Mouse (Mus musculus): ENCODE measurements around the gene Lgals3bp. TPM values are rescaled to one million over a fixed set of nuclear protein-coding genes. Genes with fewer than 3 reads are reported as not detected.
A peak's percentile ranks its signal among the peaks of the same experiment; 100 is the strongest.

The Lgals3bp gene
- polyA plus RNA-seq, 1 experiment from 2014 or later, result 13.0 TPM

- peaks cover 45% of the 10 kb centered on the region for H3K4me1 ChIP-seq (ENCODE audit: control insufficient read depth, insufficient read depth, low read length)
- ATAC-seq (ENCODE audit: low FRiP score, low TSS enrichment), result no peak
- WGBS, result 35% methylated on average over 3 of the region's 3 CpGs
- no peak overlapping the region for H3K27ac ChIP-seq (ENCODE audit: low read depth, low read length)
- H3K9ac ChIP-seq (ENCODE audit: low read depth, low read length), result no peak overlapping the region
- no peaks in the 10 kb centered on the region for H3K27me3 ChIP-seq (ENCODE audit: control insufficient read depth, insufficient read depth, low read length)
- H3K9me3 ChIP-seq (ENCODE audit: control insufficient read depth, low read length), result no peaks in the 10 kb centered on the region
- no peak overlapping the region; the same call in 1 of the 2 replicates for H3K4me3 ChIP-seq (ENCODE audit: low read length)
- H3K36me3 ChIP-seq (ENCODE audit: control insufficient read depth, insufficient read depth, low read length), result no peaks in the 10 kb centered on the region
- peak overlapping the region; percentile 46 for H3K4me2 ChIP-seq (replicated peaks; ENCODE audit: low read depth, low read length)
Measured at GRCm38 (mm10) chr11:118427266-118427779, 25.4 kb upstream of the Lgals3bp start.

DNA sequence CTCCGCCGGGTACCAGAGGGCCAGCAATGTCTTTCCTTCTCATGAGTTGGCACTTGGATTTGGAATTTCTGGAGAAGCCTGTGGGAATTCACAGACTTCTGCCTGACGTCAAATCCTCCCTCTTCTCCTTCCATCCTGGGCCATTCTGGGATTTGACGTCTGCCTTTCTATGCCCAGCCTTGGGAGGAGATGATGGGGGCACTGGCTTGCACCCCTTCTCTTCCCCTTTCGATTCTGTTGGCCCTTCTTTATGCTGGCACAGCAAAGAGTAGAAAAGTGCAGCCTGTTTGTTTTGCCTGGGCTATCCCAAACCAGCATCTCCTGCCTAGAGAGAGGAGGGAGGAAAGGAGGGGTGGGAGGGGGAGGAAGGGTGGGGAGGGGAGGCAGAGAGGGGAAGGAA is 24.9 kb upstream of the Lgals3bp start:
- no peak overlapping the region for H3K4me2 ChIP-seq (replicated peaks; ENCODE audit: low read depth, low read length)
- H3K27ac ChIP-seq (ENCODE audit: low read depth, low read length), result no peak overlapping the region
- no peak overlapping the region for H3K9ac ChIP-seq (ENCODE audit: low read depth, low read length)
- WGBS, result 73% methylated on average over 5 of the region's 5 CpGs
- no peaks in the 10 kb centered on the region for H3K27me3 ChIP-seq (ENCODE audit: control insufficient read depth, insufficient read depth, low read length)
- no peaks in the 10 kb centered on the region for H3K9me3 ChIP-seq (ENCODE audit: control insufficient read depth, low read length)
- H3K4me3 ChIP-seq (ENCODE audit: low read length), result no peak overlapping the region
- H3K4me1 ChIP-seq (ENCODE audit: control insufficient read depth, insufficient read depth, low read length), result peaks cover 45% of the 10 kb centered on the region
- no peak for ATAC-seq (ENCODE audit: low FRiP score, low TSS enrichment)
- H3K36me3 ChIP-seq (ENCODE audit: control insufficient read depth, insufficient read depth, low read length), result no peaks in the 10 kb centered on the region

- no peak for ATAC-seq (ENCODE audit: low FRiP score, low TSS enrichment)
- H3K27me3 ChIP-seq (ENCODE audit: control insufficient read depth, insufficient read depth, low read length), result no peaks in the 10 kb centered on the region
- H3K9me3 ChIP-seq (ENCODE audit: control insufficient read depth, low read length), result no peaks in the 10 kb centered on the region
- H3K4me1 ChIP-seq (ENCODE audit: control insufficient read depth, insufficient read depth, low read length), result peaks cover 34% of the 10 kb centered on the region
- no peak overlapping the region for H3K4me2 ChIP-seq (replicated peaks; ENCODE audit: low read depth, low read length)
- H3K4me3 ChIP-seq (ENCODE audit: low read length), result no peak overlapping the region
- no peak overlapping the region for H3K9ac ChIP-seq (ENCODE audit: low read depth, low read length)
- no peaks in the 10 kb centered on the region for H3K36me3 ChIP-seq (ENCODE audit: control insufficient read depth, insufficient read depth, low read length)
- WGBS, result 38% methylated on average over 13 of the region's 13 CpGs
- no peak overlapping the region for H3K27ac ChIP-seq (ENCODE audit: low read depth, low read length)
Measured at GRCm38 (mm10) chr11:118424621-118425335, 22.9 kb upstream of the Lgals3bp start.

DNA sequence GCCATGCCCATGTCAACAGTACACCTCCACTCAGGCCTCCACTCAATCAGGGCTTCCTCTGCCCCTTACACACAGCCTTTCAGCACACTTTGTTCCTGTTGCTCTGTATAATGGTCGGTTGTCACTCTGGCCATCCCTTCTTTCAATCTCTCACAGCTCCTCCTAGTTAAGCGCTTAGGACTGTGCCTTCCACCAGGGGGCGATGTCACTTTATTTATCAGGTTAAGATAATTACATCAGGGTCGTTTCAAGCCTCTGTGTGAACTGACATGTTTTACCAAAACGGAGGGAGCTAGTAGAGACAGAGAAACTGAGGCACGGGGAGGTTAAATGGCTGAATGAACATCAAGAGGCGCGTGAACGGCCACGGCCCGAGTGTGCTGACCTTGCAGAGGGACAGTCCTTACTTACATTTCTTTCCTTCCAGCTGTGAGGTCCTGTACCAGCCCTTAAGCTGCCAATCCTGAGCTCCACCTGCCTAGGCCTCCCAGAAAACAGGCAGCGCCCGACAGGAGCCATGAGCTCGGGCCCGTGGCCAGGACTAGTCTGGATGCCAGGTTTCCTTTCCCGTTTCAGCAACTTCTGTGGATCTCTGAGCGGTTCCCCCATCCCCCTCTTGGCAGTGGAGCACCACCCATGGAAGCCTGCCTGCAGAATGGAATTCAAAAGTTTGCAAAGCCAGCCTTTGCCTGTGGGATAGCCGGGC is 21.5 kb upstream of the Lgals3bp start:
- H3K9me3 ChIP-seq (ENCODE audit: control insufficient read depth, low read length), result no peaks in the 10 kb centered on the region
- 8% methylated on average over 18 of the region's 18 CpGs for WGBS
- peaks cover 23% of the 10 kb centered on the region for H3K4me1 ChIP-seq (ENCODE audit: control insufficient read depth, insufficient read depth, low read length)
- peak overlapping the region; percentile 28 for H3K4me2 ChIP-seq (replicated peaks; ENCODE audit: low read depth, low read length)
- H3K4me3 ChIP-seq (ENCODE audit: low read length), result 0 out of 2 replicates have a peak overlapping the region, but pooled peaks have one; percentile 2
- no peaks in the 10 kb centered on the region for H3K27me3 ChIP-seq (ENCODE audit: control insufficient read depth, insufficient read depth, low read length)
- no peak overlapping the region; the same call in 1 of the 2 replicates for H3K9ac ChIP-seq (ENCODE audit: low read depth, low read length)
- no peaks in the 10 kb centered on the region for H3K36me3 ChIP-seq (ENCODE audit: control insufficient read depth, insufficient read depth, low read length)
- ATAC-seq (ENCODE audit: low FRiP score, low TSS enrichment), result no peak
- no peak overlapping the region for H3K27ac ChIP-seq (ENCODE audit: low read depth, low read length)

DNA sequence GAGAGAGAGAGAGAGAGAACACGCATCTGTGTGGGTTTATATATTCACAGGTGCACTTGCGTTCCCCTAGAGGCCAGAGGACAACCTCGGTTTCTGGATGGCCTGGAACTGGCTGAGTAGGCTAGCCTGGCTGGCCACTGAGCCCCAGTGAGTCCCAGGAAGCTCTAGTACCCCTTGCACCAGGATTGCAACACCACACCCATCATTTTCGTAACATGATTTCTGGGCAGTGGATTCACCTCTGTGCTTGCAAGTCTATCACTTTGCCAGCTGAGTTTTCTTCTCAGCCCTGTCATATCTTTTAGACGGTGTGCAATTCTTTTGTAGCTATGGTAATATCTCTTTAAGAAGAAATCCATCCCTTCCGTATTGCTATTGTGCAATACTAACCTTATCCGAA is 18.4 kb upstream of the Lgals3bp start:
- H3K4me3 ChIP-seq (ENCODE audit: low read length), result no peak overlapping the region
- H3K4me1 ChIP-seq (ENCODE audit: control insufficient read depth, insufficient read depth, low read length), result peaks cover 19% of the 10 kb centered on the region
- H3K27ac ChIP-seq (ENCODE audit: low read depth, low read length), result no peak overlapping the region
- H3K36me3 ChIP-seq (ENCODE audit: control insufficient read depth, insufficient read depth, low read length), result peaks cover 5% of the 10 kb centered on the region
- WGBS, result 77% methylated on average over 7 of the region's 7 CpGs
- ATAC-seq (ENCODE audit: low FRiP score, low TSS enrichment), result no peak
- no peaks in the 10 kb centered on the region for H3K9me3 ChIP-seq (ENCODE audit: control insufficient read depth, low read length)
- no peak overlapping the region for H3K4me2 ChIP-seq (replicated peaks; ENCODE audit: low read depth, low read length)
- H3K9ac ChIP-seq (ENCODE audit: low read depth, low read length), result no peak overlapping the region
- no peaks in the 10 kb centered on the region for H3K27me3 ChIP-seq (ENCODE audit: control insufficient read depth, insufficient read depth, low read length)

GRCm38 (mm10) chr11:118418834-118419504 is 17.1 kb upstream of the Lgals3bp start, which contains the start of gene Cant1:
TSS of gene Cant1 (minus strand) at chr11:118419086.
- no peak within 1 kb of the TSS; the same call in 1 of the 2 replicates for H3K27ac ChIP-seq (ENCODE audit: low read depth, low read length)
- H3K4me2 ChIP-seq (replicated peaks; ENCODE audit: low read depth, low read length), result peak within 1 kb of the TSS; percentile 66
- WGBS, result under 1% methylated on average over 47 of the region's 50 CpGs
- H3K4me3 ChIP-seq (ENCODE audit: low read length), result peak within 1 kb of the TSS; percentile 78
- H3K4me1 ChIP-seq (ENCODE audit: control insufficient read depth, insufficient read depth, low read length), result peaks cover 15% of the 10 kb centered on the region
- H3K9me3 ChIP-seq (ENCODE audit: control insufficient read depth, low read length), result no peaks in the 10 kb centered on the region
- H3K9ac ChIP-seq (ENCODE audit: low read depth, low read length), result peak within 1 kb of the TSS; percentile 89
- ATAC-seq (ENCODE audit: low FRiP score, low TSS enrichment), result peak; percentile 95
- peaks cover 16% of the 10 kb centered on the region for H3K36me3 ChIP-seq (ENCODE audit: control insufficient read depth, insufficient read depth, low read length)
- H3K27me3 ChIP-seq (ENCODE audit: control insufficient read depth, insufficient read depth, low read length), result no peaks in the 10 kb centered on the region

DNA sequence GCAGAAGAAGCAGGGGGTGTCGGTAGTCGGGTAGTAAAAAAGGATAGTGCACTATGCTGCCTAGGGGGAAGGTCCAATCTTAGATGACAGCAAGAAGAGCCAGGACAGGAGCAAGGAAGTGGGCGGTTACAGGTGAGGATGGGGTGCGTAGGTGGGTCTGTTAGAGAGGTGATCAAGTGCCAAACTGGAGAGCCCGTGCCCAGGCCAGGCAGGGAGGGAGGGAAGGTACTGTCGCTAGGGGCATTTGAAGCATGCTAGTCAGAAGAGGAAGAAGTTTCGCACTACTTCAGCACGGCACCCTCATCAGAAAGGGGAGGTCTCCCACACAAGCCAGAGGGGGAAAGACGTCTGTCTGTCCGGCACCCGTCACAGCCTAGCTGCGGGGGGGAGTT is 16.5 kb upstream of the Lgals3bp start:
- Histone ChIP-seq H3K9ac (ENCODE audit: low read depth, low read length) (peak overlapping the region; percentile 89), H3K9me3 (ENCODE audit: control insufficient read depth, low read length) (no peaks in the 10 kb centered on the region), H3K27me3 (ENCODE audit: control insufficient read depth, insufficient read depth, low read length) (no peaks in the 10 kb centered on the region), H3K4me3 (ENCODE audit: low read length) (peak overlapping the region; percentile 78), H3K4me2 (replicated peaks; ENCODE audit: low read depth, low read length) (peak overlapping the region; percentile 66), H3K27ac (ENCODE audit: low read depth, low read length) (no peak overlapping the region; the same call in 1 of the 2 replicates), H3K36me3 (ENCODE audit: control insufficient read depth, insufficient read depth, low read length) (peaks cover 16% of the 10 kb centered on the region), H3K4me1 (ENCODE audit: control insufficient read depth, insufficient read depth, low read length) (peaks cover 12% of the 10 kb centered on the region)
- ATAC-seq (ENCODE audit: low FRiP score, low TSS enrichment), result no peak
- WGBS, result 6% methylated on average over 12 of the region's 12 CpGs

- Histone ChIP-seq H3K4me2 (replicated peaks; ENCODE audit: low read depth, low read length) (peak overlapping the region; percentile 66; the same call in 1 of the 2 replicates), H3K27me3 (ENCODE audit: control insufficient read depth, insufficient read depth, low read length) (no peaks in the 10 kb centered on the region), H3K4me1 (ENCODE audit: control insufficient read depth, insufficient read depth, low read length) (peaks cover 12% of the 10 kb centered on the region), H3K9me3 (ENCODE audit: control insufficient read depth, low read length) (no peaks in the 10 kb centered on the region), H3K4me3 (ENCODE audit: low read length) (no peak overlapping the region), H3K36me3 (ENCODE audit: control insufficient read depth, insufficient read depth, low read length) (peaks cover 16% of the 10 kb centered on the region), H3K27ac (ENCODE audit: low read depth, low read length) (no peak overlapping the region), H3K9ac (ENCODE audit: low read depth, low read length) (peak overlapping the region; percentile 89; the same call in 1 of the 2 replicates)
- 89% methylated on average over 9 of the region's 9 CpGs for WGBS
- ATAC-seq (ENCODE audit: low FRiP score, low TSS enrichment), result no peak
Measured at GRCm38 (mm10) chr11:118417496-118417895, 15.6 kb upstream of the Lgals3bp start.

All from kidney, embryonic 14.5 days (tissue).